Mouse (Mus musculus) liver, adult 2 months (tissue): ENCODE measurements around the gene Col4a2. TPM values are rescaled to one million over a fixed set of nuclear protein-coding genes. Genes with fewer than 3 reads are reported as not detected.

Source experiments
- DNase-seq: peaks from one replicate; pipeline ENCODE4 v3.0.0-alpha.2; 2011; ENCODE audit warnings: low read depth, low spot score; ENCODE audit errors: extremely low read depth
- H3K27ac ChIP-seq: fragments of 200-500 bp; replicated peaks from 2 replicates; pipeline ENCODE4 v1.5.1; 2012; ENCODE audit warnings: low read depth, mild to moderate bottlenecking, control low read depth, inconsistent platforms, low read length; ENCODE audit not compliant: insufficient read depth
- H3K27me3 ChIP-seq: fragments of 200-500 bp; 2 replicates; pipeline ENCODE4 v1.6.1; 2012; ENCODE audit warnings: mild to moderate bottlenecking, moderate library complexity, low read length, inconsistent platforms; ENCODE audit not compliant: control insufficient read depth, insufficient read depth
- H3K36me3 ChIP-seq: fragments of 200-500 bp; 2 replicates; pipeline ENCODE4 v1.6.1; 2012; ENCODE audit warnings: low read length, inconsistent platforms; ENCODE audit not compliant: control insufficient read depth, insufficient read depth
- H3K4me1 ChIP-seq: fragments of 200-500 bp; 2 replicates; pipeline ENCODE4 v1.6.1; 2011; ENCODE audit warnings: low read length; ENCODE audit not compliant: control insufficient read depth, insufficient read depth
- H3K4me3 ChIP-seq: fragments of 200-500 bp; 2 replicates; pipeline ENCODE4 v1.5.1; 2011; ENCODE audit warnings: low read depth, mild to moderate bottlenecking, control low read depth, low read length, moderate library complexity; ENCODE audit not compliant: insufficient read depth
- H3K79me2 ChIP-seq: fragments of 200-500 bp; 2 replicates; pipeline ENCODE4 v1.6.1; 2012; ENCODE audit warnings: inconsistent platforms, mild to moderate bottlenecking, low read length, moderate library complexity; ENCODE audit not compliant: control insufficient read depth, insufficient read depth
- H3K9ac ChIP-seq: fragments of 200-500 bp; 2 replicates; pipeline ENCODE4 v1.6.1; 2012; ENCODE audit warnings: low read depth, mild to moderate bottlenecking, control low read depth, inconsistent platforms, low read length
- CTCF ChIP-seq: fragments of 200-500 bp; IDR thresholded peaks from 2 replicates; pipeline ENCODE4 v1.5.1; 2011; ENCODE audit warnings: low read depth, low read length, control low read depth
- POLR2A ChIP-seq: fragments of 200-500 bp; IDR thresholded peaks from 2 replicates; pipeline ENCODE4 v1.6.1; 2011; ENCODE audit warnings: low read length, control low read depth; ENCODE audit not compliant: insufficient read depth; ENCODE audit errors: extremely low read depth
- WGBS: fragments of 180-500 bp; shearing (Covaris S2); methylation state at CpG from one replicate; pipeline ENCODE4 v1.1.7; 2018; 5-methylcytosine and 5-hydroxymethylcytosine counted together
- polyA plus RNA-seq: library from polyadenylated mRNA; depleted of rRNA; stranded (reverse); fragments of >200 nt; gene quantifications from 2 replicates; pipeline ENCODE4 v1.2.3, GENCODE M21; 2012
- total RNA-seq: library from RNA; depleted of rRNA; stranded (reverse); fragments of >200 nt; gene quantifications from 2 replicates; pipeline ENCODE4 v1.2.3, GENCODE M21; 2014

Gene Col4a2
- total and polyA plus RNA-seq, 2 experiments, result 7.7 to 8.0 TPM

- Histone ChIP-seq H3K27me3 (no peaks in the 10 kb centered on the region), H3K36me3 (no peaks in the 10 kb centered on the region), H3K79me2 (peaks cover 2% of the 10 kb centered on the region; the same call in 1 of the 2 replicates), H3K4me1 (0 out of 2 replicates have a peak, but pooled peaks cover 1% of the 10 kb centered on the region), H3K27ac (no peak overlapping the region), H3K4me3 (no peak overlapping the region), H3K9ac (no peak overlapping the region)
- 90% methylated on average over 7 of the region's 7 CpGs for WGBS
- no peak for DNase-seq
- TF ChIP-seq CTCF, result no peak
- TF ChIP-seq POLR2A, result no peak
Measured at GRCm38 (mm10) chr8:11307451-11307850, 5.2 kb upstream of the Col4a2 start.

- 66% methylated on average over 7 of the region's 7 CpGs for WGBS
- no peak for DNase-seq
Measured at GRCm38 (mm10) chr8:11308570-11308998, 4.0 kb upstream of the Col4a2 start.

GRCm38 (mm10) chr8:11309226-11309625, 3.4 kb upstream of the Col4a2 start:
- Histone ChIP-seq H3K79me2 (peaks cover 8% of the 10 kb centered on the region; the same call in 1 of the 2 replicates), H3K36me3 (no peaks in the 10 kb centered on the region), H3K9ac (no peak overlapping the region), H3K27ac (no peak overlapping the region), H3K4me1 (peaks cover 6% of the 10 kb centered on the region), H3K27me3 (no peaks in the 10 kb centered on the region), H3K4me3 (no peak overlapping the region)
- no peak for DNase-seq
- TF ChIP-seq CTCF, result no peak
- no peak for TF ChIP-seq POLR2A
- 64% methylated on average over 5 of the region's 5 CpGs for whole genome bisulfite sequencing

More at GRCm38 (mm10) chr8:11308570-11308998, 4.0 kb upstream of the Col4a2 start:
- Histone ChIP-seq H3K9ac (no peak overlapping the region), H3K27ac (no peak overlapping the region), H3K4me1 (peaks cover 5% of the 10 kb centered on the region), H3K4me3 (no peak overlapping the region), H3K79me2 (peaks cover 5% of the 10 kb centered on the region; the same call in 1 of the 2 replicates), H3K27me3 (no peaks in the 10 kb centered on the region), H3K36me3 (no peaks in the 10 kb centered on the region)
- TF ChIP-seq CTCF (no peak), POLR2A (no peak)

GRCm38 (mm10) chr8:11310049-11310448, 2.6 kb upstream of the Col4a2 start:
- Histone ChIP-seq H3K4me3 (no peak overlapping the region), H3K27me3 (no peaks in the 10 kb centered on the region), H3K79me2 (peaks cover 12% of the 10 kb centered on the region; the same call in 1 of the 2 replicates), H3K36me3 (no peaks in the 10 kb centered on the region), H3K9ac (no peak overlapping the region), H3K4me1 (peaks cover 6% of the 10 kb centered on the region), H3K27ac (no peak overlapping the region)
- 71% methylated on average over 2 of the region's 2 CpGs for WGBS
- DNase-seq, result no peak
- TF ChIP-seq CTCF (no peak), POLR2A (no peak)

- TF ChIP-seq CTCF, result no peak
- TF ChIP-seq POLR2A, result no peak
- peaks cover 12% of the 10 kb centered on the region; the same call in 1 of the 2 replicates for H3K79me2 ChIP-seq
- DNase-seq, result no peak
- H3K9ac ChIP-seq, result peak overlapping the region; percentile 85
- WGBS, result 11% methylated on average over 34 of the region's 34 CpGs
- H3K27me3 ChIP-seq, result no peaks in the 10 kb centered on the region
- H3K4me3 ChIP-seq, result peak overlapping the region; percentile 77
- no peaks in the 10 kb centered on the region for H3K36me3 ChIP-seq
- H3K4me1 ChIP-seq, result peaks cover 5% of the 10 kb centered on the region
- H3K27ac ChIP-seq, result peak overlapping the region; percentile 28
Measured at GRCm38 (mm10) chr8:11311681-11312348, 790 bp upstream of the Col4a2 start.
